Mouse (Mus musculus): ENCODE measurements around the gene Clstn1. TPM values are rescaled to one million over a fixed set of nuclear protein-coding genes. Genes with fewer than 3 reads are reported as not detected.
A peak's percentile ranks its signal among the peaks of the same experiment; 100 is the strongest.

Clstn1 gene
- polyA plus RNA-seq, 1 experiment from 2014 or later, result 36.1 TPM

DNA sequence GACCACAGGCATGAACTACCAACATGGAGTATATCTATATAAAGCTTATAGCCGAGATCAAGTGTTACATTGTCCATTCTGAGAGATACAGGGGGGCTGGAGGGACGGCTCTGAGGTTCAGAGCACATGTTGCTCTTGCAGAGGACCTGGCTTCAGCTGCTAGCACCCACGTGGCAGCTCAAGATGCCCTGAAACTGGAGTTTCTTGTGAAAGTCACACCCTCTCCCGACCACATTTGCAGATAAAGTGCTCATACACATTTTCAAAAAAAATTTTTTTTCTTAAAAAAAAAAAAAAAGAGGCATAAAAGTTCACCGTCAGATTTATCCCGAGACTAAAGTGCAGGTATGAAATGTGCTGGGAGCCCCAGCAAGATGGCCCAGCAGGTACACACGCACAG, 74.3 kb downstream of the Clstn1 start:
- ATAC-seq, result no peak
- no peaks in the 10 kb centered on the region for H3K4me1 ChIP-seq (ENCODE audit: control insufficient read depth, insufficient read depth, low read length)
- H3K27ac ChIP-seq (ENCODE audit: low read depth, low read length), result no peak overlapping the region
- no peak overlapping the region for H3K4me3 ChIP-seq (ENCODE audit: low read depth, low read length)
- no peaks in the 10 kb centered on the region for H3K27me3 ChIP-seq (replicated peaks; ENCODE audit: control insufficient read depth, insufficient read depth, low read length)
- 0 out of 2 replicates have a peak, but pooled peaks cover 14% of the 10 kb centered on the region for H3K36me3 ChIP-seq (ENCODE audit: control insufficient read depth, insufficient read depth, low read length)
- DNase-seq (ENCODE audit: low spot score), result no peak
- no peaks in the 10 kb centered on the region for H3K9me3 ChIP-seq (replicated peaks; ENCODE audit: control insufficient read depth, low read length)
- H3K4me2 ChIP-seq (ENCODE audit: low read length), result no peak overlapping the region
- 87% methylated on average over 7 of the region's 7 CpGs for WGBS
- no peak overlapping the region for H3K9ac ChIP-seq (ENCODE audit: low read length)

DNA sequence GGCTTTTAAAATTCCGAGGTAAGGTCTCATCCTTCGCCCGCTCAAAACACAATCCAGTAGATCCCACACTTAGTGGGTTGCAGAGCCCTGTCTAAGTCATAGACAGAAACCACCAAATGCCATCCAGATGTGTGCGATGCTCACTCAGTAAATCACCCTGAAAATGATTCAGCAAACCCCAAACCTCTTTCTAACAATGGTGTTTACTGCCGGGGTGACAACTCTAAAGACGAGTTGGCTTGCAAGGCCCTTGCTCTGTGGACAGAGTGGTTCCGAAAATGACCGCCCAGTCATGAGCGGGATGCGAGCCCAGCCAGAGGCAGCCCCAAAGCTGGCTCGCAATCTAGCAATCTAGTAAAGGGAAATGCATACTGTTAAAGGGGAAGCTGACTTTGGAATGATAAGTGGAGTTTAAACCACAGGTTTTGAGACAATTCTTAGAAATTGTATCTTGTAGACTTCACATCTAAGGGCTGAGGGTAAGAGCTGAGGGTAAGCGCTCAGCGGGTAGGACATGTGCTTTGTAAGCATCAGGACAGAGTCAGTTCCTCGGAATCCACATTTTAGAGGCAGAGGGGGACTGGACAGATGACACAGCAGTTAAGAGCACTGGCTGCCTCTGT, 75.8 kb downstream of the Clstn1 start:
- WGBS, result 90% methylated on average over 14 of the region's 14 CpGs
- ATAC-seq (no peak), DNase-seq (ENCODE audit: low spot score) (no peak)
- Histone ChIP-seq H3K4me3 (ENCODE audit: low read depth, low read length) (no peak overlapping the region), H3K4me1 (ENCODE audit: control insufficient read depth, insufficient read depth, low read length) (no peaks in the 10 kb centered on the region), H3K4me2 (ENCODE audit: low read length) (no peak overlapping the region), H3K27ac (ENCODE audit: low read depth, low read length) (no peak overlapping the region), H3K27me3 (replicated peaks; ENCODE audit: control insufficient read depth, insufficient read depth, low read length) (no peaks in the 10 kb centered on the region), H3K9me3 (replicated peaks; ENCODE audit: control insufficient read depth, low read length) (no peaks in the 10 kb centered on the region), H3K36me3 (ENCODE audit: control insufficient read depth, insufficient read depth, low read length) (0 out of 2 replicates have a peak, but pooled peaks cover 6% of the 10 kb centered on the region), H3K9ac (ENCODE audit: low read length) (no peak overlapping the region)

DNA sequence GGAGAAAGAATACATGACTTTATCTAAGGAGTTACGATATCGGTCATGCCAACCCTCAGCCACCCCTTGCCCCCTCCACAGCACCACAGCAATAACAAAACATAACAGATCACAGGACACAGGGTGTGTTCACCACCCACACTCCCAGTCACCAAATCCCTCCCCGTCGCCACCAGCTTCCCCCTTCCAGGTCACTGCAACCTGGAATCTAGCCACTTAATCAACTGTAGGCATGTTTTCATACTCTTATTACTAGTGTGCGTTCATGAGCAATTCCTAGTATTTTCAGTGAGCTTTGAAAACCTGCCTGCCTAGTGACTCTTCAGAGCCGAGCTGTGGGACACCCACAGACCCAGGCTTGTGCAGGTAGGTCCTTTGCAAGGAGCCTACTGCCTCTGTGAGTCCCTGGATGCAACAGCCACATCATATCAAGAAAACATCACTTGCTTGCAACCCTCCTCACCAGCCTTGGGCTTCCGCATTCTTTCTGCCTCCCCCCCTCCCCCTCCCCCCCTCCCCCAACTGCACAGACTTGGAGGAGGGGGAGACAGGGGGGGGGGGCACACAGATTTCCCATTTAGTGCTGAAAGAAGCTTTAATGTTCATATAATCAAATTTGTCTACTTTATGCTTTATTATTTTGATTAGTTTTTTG, 77.7 kb downstream of the Clstn1 start:
- Histone ChIP-seq H3K9ac (ENCODE audit: low read length) (no peak overlapping the region), H3K27me3 (replicated peaks; ENCODE audit: control insufficient read depth, insufficient read depth, low read length) (no peaks in the 10 kb centered on the region), H3K4me1 (ENCODE audit: control insufficient read depth, insufficient read depth, low read length) (no peaks in the 10 kb centered on the region), H3K27ac (ENCODE audit: low read depth, low read length) (no peak overlapping the region), H3K4me2 (ENCODE audit: low read length) (no peak overlapping the region), H3K9me3 (replicated peaks; ENCODE audit: control insufficient read depth, low read length) (no peaks in the 10 kb centered on the region), H3K36me3 (ENCODE audit: control insufficient read depth, insufficient read depth, low read length) (0 out of 2 replicates have a peak, but pooled peaks cover 5% of the 10 kb centered on the region), H3K4me3 (ENCODE audit: low read depth, low read length) (no peak overlapping the region)
- ATAC-seq, result no peak
- no peak for DNase-seq (ENCODE audit: low spot score)
- WGBS, result 74% methylated on average over 7 of the region's 7 CpGs

DNA sequence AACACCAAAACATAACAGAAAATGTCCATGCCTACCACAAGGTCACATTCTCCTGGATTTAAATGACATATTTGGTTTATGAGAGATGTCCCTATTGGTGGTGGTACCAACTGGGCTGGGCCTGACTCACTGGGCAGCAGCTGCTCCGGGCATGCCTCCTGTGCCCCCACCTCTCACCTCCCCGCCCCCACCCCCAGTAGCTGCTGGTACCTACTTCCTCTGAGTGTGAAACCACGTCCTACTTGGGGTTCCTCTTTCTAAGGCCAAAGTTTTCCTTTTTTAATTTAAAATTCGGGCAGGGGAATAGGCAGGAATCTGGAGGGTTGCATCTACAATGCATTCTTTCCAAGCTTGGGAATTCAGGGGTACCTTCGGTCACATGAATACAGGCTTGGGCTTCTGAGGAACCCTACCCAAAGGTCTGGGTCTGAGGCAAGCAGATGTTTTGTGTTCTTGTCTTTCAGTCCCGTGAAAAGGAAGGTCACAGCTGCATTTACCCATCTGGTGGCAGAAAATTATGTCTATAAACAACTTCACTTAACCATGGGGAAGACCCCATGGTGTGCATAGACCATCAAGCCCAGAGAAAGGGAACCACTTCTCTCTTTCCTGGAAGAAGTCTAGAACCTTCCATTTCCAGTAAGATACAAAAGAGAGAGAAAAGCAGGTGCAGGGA, 78.9 kb downstream of the Clstn1 start:
- no peak overlapping the region for H3K9ac ChIP-seq (ENCODE audit: low read length)
- no peaks in the 10 kb centered on the region for H3K4me1 ChIP-seq (ENCODE audit: control insufficient read depth, insufficient read depth, low read length)
- H3K36me3 ChIP-seq (ENCODE audit: control insufficient read depth, insufficient read depth, low read length), result no peaks in the 10 kb centered on the region
- H3K4me2 ChIP-seq (ENCODE audit: low read length), result no peak overlapping the region
- no peak for ATAC-seq
- no peak overlapping the region for H3K27ac ChIP-seq (ENCODE audit: low read depth, low read length)
- H3K9me3 ChIP-seq (replicated peaks; ENCODE audit: control insufficient read depth, low read length), result no peaks in the 10 kb centered on the region
- H3K4me3 ChIP-seq (ENCODE audit: low read depth, low read length), result no peak overlapping the region
- H3K27me3 ChIP-seq (replicated peaks; ENCODE audit: control insufficient read depth, insufficient read depth, low read length), result no peaks in the 10 kb centered on the region
- no peak for DNase-seq (ENCODE audit: low spot score)
- WGBS, result 84% methylated on average over 6 of the region's 6 CpGs

DNA sequence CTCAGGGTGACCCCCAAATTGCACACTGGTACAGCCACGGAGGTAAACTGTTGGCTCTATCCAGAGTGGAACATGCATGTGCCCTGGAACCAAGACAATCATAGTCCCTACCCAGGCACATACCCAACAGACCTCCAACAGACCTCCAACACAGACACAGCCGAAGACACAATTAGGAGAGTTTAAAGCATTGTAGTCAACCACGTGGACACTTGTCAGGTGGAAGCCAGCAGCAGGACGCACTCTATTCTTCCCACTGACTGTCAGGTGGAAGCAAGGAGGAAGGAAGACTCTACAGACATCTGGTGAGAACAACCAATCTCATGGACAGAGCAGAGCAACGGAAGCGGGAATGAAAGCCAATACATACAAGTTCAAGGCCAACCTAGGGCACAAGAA, 79.4 kb downstream of the Clstn1 start:
- Histone ChIP-seq H3K27me3 (replicated peaks; ENCODE audit: control insufficient read depth, insufficient read depth, low read length) (no peaks in the 10 kb centered on the region), H3K9me3 (replicated peaks; ENCODE audit: control insufficient read depth, low read length) (no peaks in the 10 kb centered on the region), H3K9ac (ENCODE audit: low read length) (no peak overlapping the region), H3K36me3 (ENCODE audit: control insufficient read depth, insufficient read depth, low read length) (no peaks in the 10 kb centered on the region), H3K4me1 (ENCODE audit: control insufficient read depth, insufficient read depth, low read length) (no peaks in the 10 kb centered on the region), H3K27ac (ENCODE audit: low read depth, low read length) (no peak overlapping the region), H3K4me3 (ENCODE audit: low read depth, low read length) (no peak overlapping the region), H3K4me2 (ENCODE audit: low read length) (no peak overlapping the region)
- DNase-seq (ENCODE audit: low spot score) (no peak), ATAC-seq (no peak)
- WGBS, result 91% methylated on average over 6 of the region's 6 CpGs

DNA sequence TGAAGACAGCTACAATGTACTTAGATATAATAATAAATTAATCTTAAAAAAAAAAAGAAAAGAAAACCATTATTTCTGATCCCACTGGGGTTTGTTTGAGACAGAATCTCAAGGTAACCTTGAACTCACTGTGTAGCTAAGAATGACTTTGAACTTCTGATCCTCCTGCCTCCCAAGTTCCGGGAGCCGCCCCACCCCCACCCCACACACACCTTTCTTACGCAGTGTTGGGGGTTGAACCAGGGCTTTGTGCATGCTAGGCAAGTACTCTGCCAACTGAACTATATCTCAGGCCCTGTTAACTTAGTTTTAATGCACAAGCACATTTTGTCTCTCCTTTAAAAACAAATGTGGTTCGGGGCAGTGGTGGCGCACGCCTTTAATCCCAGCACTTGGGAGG, 84.9 kb downstream of the Clstn1 start:
- ATAC-seq, result no peak
- Histone ChIP-seq H3K36me3 (ENCODE audit: control insufficient read depth, insufficient read depth, low read length) (no peaks in the 10 kb centered on the region), H3K27me3 (replicated peaks; ENCODE audit: control insufficient read depth, insufficient read depth, low read length) (0 out of 2 replicates have a peak, but pooled peaks cover 5% of the 10 kb centered on the region), H3K4me3 (ENCODE audit: low read depth, low read length) (no peak overlapping the region), H3K4me2 (ENCODE audit: low read length) (no peak overlapping the region), H3K4me1 (ENCODE audit: control insufficient read depth, insufficient read depth, low read length) (no peaks in the 10 kb centered on the region), H3K9ac (ENCODE audit: low read length) (no peak overlapping the region), H3K27ac (ENCODE audit: low read depth, low read length) (no peak overlapping the region), H3K9me3 (replicated peaks; ENCODE audit: control insufficient read depth, low read length) (no peaks in the 10 kb centered on the region)
- WGBS, result 96% methylated on average over 6 of the region's 6 CpGs
- no peak for DNase-seq (ENCODE audit: low spot score)

DNA sequence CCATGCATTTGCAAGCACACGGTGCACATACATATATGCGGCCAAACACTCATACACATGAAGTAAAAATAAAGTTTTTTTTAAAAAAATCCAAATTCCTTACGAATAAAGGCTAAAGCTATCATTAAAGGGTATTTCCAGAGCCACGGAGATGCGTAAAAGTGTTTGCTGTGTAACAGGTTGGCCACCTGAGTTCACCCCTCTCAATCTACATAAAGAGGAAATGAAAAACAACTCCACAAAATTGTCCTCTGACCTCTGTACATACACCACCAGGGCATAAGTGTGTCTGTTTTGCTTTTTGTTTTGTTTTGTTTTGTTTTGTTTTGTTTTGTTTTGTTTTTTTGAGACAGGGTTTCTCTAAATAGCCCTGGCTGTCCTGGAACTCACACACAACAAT, 86.5 kb downstream of the Clstn1 start:
- Histone ChIP-seq H3K9ac (ENCODE audit: low read length) (no peak overlapping the region), H3K4me1 (ENCODE audit: control insufficient read depth, insufficient read depth, low read length) (no peaks in the 10 kb centered on the region), H3K4me3 (ENCODE audit: low read depth, low read length) (no peak overlapping the region), H3K9me3 (replicated peaks; ENCODE audit: control insufficient read depth, low read length) (no peaks in the 10 kb centered on the region), H3K4me2 (ENCODE audit: low read length) (no peak overlapping the region), H3K27ac (ENCODE audit: low read depth, low read length) (no peak overlapping the region), H3K27me3 (replicated peaks; ENCODE audit: control insufficient read depth, insufficient read depth, low read length) (0 out of 2 replicates have a peak, but pooled peaks cover 7% of the 10 kb centered on the region), H3K36me3 (ENCODE audit: control insufficient read depth, insufficient read depth, low read length) (no peaks in the 10 kb centered on the region)
- DNase-seq (ENCODE audit: low spot score), result no peak
- ATAC-seq, result no peak
- WGBS, result 91% methylated on average over 5 of the region's 5 CpGs

DNA sequence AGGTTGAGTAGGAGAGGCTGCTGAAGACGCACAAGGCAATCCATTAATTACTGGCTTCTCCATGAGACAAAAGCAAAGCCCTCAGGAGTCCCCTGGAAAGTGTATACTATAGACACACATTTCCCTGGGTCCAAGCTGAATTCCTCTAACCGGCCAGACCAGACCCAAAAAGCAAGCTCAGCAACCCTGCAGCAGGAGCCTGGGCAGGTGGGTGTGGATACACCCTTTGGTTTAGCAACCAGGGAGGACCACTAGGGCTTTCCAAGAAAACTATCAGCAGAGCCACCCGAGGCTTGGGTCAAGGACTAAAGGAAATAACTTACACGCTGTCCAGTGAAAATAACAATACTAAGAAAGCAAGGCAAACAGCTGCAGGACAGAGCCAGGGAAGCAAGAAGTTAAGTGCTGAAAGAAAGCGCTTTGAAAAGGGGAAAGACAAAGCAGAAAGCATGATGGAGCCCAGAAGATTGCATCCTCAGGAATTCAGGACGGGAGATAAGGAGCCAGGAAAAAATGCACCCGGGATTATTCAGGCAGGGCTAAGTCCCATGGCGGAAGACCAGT, 88.6 kb downstream of the Clstn1 start:
- peak overlapping the region; percentile 39; the same call in 1 of the 2 replicates for H3K27ac ChIP-seq (ENCODE audit: low read depth, low read length)
- H3K4me1 ChIP-seq (ENCODE audit: control insufficient read depth, insufficient read depth, low read length), result no peaks in the 10 kb centered on the region
- DNase-seq (ENCODE audit: low spot score) (no peak), ATAC-seq (no peak)
- 7% methylated on average over 8 of the region's 8 CpGs for WGBS
- no peaks in the 10 kb centered on the region for H3K36me3 ChIP-seq (ENCODE audit: control insufficient read depth, insufficient read depth, low read length)
- H3K27me3 ChIP-seq (replicated peaks; ENCODE audit: control insufficient read depth, insufficient read depth, low read length), result 0 out of 2 replicates have a peak, but pooled peaks cover 7% of the 10 kb centered on the region
- peak overlapping the region; percentile 88 for H3K4me2 ChIP-seq (ENCODE audit: low read length)
- peak overlapping the region; percentile 78 for H3K9ac ChIP-seq (ENCODE audit: low read length)
- H3K9me3 ChIP-seq (replicated peaks; ENCODE audit: control insufficient read depth, low read length), result no peaks in the 10 kb centered on the region
- H3K4me3 ChIP-seq (ENCODE audit: low read depth, low read length), result peak overlapping the region; percentile 66
